Mouse (Mus musculus): ENCODE measurements around the gene Spag9.

DNA sequence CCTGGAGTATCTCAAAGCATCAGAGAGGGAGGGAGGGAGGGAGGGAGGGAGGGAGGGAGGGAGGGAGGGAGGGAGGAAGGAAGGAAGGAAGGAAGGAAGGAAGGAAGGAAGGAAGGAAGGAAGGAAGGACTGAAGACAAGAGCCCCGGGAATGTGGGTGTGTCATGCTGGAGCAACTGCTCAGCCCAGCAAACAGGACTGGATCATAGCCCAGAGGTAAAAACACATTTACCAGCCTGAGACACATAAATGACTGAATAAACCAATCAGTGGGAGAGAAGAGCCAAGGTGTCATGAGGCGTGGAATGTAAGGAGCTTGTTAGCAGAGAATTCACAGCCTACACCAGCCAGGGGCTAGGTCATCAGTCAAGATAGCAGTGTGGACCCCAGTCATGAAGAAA, 147.4 kb downstream of the Spag9 start:
- TF ChIP-seq CTCF (IDR thresholded peaks at IDR 0.05; ENCODE audit: insufficient read depth, low read depth, low read length), result no peak
- TF ChIP-seq POLR2A (IDR thresholded peaks at IDR 0.05; ENCODE audit: insufficient read depth, low read depth, low read length), result no peak
